Mouse (Mus musculus) erythroid progenitor cell, adult 5-6 weeks (primary cell): ENCODE measurements around the gene Fryl. TPM values are rescaled to one million over a fixed set of nuclear protein-coding genes. Genes with fewer than 3 reads are reported as not detected.

ENCODE experiments used
- ATAC-seq: replicated peaks from 2 replicates; pipeline ENCODE4 v1.8.0; 2016; ENCODE audit warnings: moderate number of reproducible peaks, mild to moderate bottlenecking, moderate TSS enrichment, inconsistent platforms; ENCODE audit not compliant: poor library complexity, low FRiP score, severe bottlenecking
- total RNA-seq, 2 experiments: library from RNA; stranded (forward) in 1 of 2; stranded (reverse) in 1 of 2; fragments of 150-400 nt in 1 of 2; fragments of 186-747, 209-891 nt in 1 of 2; gene quantifications; 2 replicates each; pipeline versions ENCODE4 v1.2.3 to v1.2.4; 2015 to 2017; ENCODE audit warnings: low replicate concordance in 2 of 2

The Fryl gene
- total RNA-seq, 2 experiments from 2014 or later = 326 to 610 TPM

DNA sequence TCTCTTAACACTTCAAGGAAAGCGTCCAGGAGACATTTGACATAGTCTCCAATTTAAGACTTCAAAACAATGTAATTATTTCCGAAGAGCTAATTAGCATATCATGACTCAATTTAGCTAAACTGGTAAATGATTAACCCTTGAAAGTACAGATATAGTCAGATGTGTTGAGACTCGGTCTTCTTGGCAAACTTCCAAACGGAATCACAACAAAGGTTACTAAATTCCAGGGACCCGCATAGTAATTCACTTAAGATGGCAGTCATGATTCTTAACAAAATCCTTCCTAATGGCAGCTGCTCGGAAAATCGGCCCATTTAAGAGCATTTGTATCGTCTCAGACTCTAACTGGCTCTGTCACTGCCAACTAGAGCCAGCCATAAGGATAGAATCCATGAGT is 266.7 kb downstream of the Fryl start:
- ATAC-seq = no peak

- ATAC-seq = no peak
Observed at GRCm38 (mm10) chr5:72987786-72988185, 268.6 kb downstream of the Fryl start.

GRCm38 (mm10) chr5:72984091-72984490 is 272.3 kb downstream of the Fryl start:
- no peak for ATAC-seq

- no peak for ATAC-seq
Observed at GRCm38 (mm10) chr5:72976539-72976938, 279.9 kb downstream of the Fryl start.

- ATAC-seq = no peak
Observed at GRCm38 (mm10) chr5:72975996-72976395, 280.4 kb downstream of the Fryl start.

DNA sequence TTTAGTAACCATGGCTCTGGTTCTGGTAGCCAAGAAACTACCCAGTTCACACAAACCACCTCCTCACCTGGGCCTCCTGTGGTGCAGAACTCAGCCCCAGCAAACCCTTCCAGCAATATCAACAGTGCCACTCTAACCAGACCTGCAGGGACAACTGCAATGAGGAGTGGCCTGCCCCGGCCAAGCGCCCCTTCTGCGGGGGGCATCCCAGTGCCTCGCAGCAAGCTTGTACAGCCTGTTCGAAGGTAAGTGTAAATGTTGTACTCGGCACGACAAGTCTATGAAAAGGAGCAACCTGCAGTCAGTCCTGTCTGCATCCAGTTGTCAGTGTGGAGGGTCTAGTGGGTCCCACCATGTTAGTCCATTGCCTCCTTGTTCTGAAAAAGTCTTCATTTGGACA is 281.8 kb downstream of the Fryl start, which contains the start of gene Gm10135:
Gm10135 (minus strand) TSS at position 101 of the 400 bp plus-strand sequence.
- no peak for ATAC-seq

- ATAC-seq = no peak
Observed at GRCm38 (mm10) chr5:72972934-72973333, 283.5 kb downstream of the Fryl start.

DNA sequence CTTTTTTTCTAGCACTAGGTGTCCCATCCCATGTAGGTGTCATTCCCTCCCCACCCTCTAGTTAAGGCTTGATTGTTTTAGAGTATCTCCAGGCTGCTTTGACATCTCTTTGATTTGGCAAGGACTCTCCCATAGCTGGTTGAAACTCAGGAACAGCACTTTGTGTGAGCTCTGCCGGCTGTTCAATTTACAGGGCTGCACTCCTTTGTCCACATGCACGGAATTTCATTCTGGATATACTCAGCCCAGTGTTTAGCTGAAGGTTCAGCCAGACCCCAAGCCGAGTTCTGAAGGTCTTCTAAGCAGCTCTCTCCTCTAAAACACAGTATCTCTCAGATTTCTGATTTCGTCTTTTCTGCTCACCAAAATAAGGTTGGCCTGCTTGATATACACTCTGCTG is 284.0 kb downstream of the Fryl start:
- ATAC-seq = no peak

Other genes with a start within 250 kb of the Fryl start
- gene Slc10a4, start 249.7 kb downstream of the Fryl start, total RNA-seq (2015; ENCODE audit: low replicate concordance) = not detected in 2 replicates
- not detected in 2 replicates for gene Slc10a4, start 249.7 kb downstream of the Fryl start, total RNA-seq (2017; ENCODE audit: low replicate concordance)
- 182 and 187 TPM in 2 replicates for gene Ociad1, start 36.2 kb upstream of the Fryl start, total RNA-seq (2015; ENCODE audit: low replicate concordance)
- gene Ociad1, start 36.2 kb upstream of the Fryl start, total RNA-seq (2017; ENCODE audit: low replicate concordance) = 108 and 119 TPM in 2 replicates
- gene Ociad2, start 84.4 kb upstream of the Fryl start, total RNA-seq (2015; ENCODE audit: low replicate concordance) = not detected in 2 replicates
- 1.1 TPM in 1 of 2 replicates, not detected in the other for gene Ociad2, start 84.4 kb upstream of the Fryl start, total RNA-seq (2017; ENCODE audit: low replicate concordance)
- gene Cwh43, start 149.5 kb upstream of the Fryl start, total RNA-seq (2015; ENCODE audit: low replicate concordance) = not detected in 2 replicates
- not detected in 2 replicates for gene Cwh43, start 149.5 kb upstream of the Fryl start, total RNA-seq (2017; ENCODE audit: low replicate concordance)
- gene Dcun1d4, start 224.4 kb upstream of the Fryl start, total RNA-seq (2015; ENCODE audit: low replicate concordance) = 1.3 and 5.4 TPM in 2 replicates
- gene Dcun1d4, start 224.4 kb upstream of the Fryl start, total RNA-seq (2017; ENCODE audit: low replicate concordance) = 0.77 and 1.7 TPM in 2 replicates